Mouse (Mus musculus): ENCODE data around the gene Ism2. TPM values are rescaled to one million over a fixed set of nuclear protein-coding genes. Genes with fewer than 3 reads are reported as not detected.

The Ism2 gene
- polyA plus RNA-seq, 1 experiment from 2014 or later: 0.53 TPM

- Histone ChIP-seq H3K9ac (ENCODE audit: low read length) (no peak overlapping the region), H3K4me1 (ENCODE audit: control insufficient read depth, insufficient read depth, low read length) (no peaks in the 10 kb centered on the region), H3K4me2 (no peak overlapping the region), H3K27me3 (ENCODE audit: control insufficient read depth, insufficient read depth, low read length) (peaks cover 3% of the 10 kb centered on the region; the same call in 1 of the 2 replicates), H3K27ac (ENCODE audit: low read depth, low read length) (no peak overlapping the region), H3K36me3 (ENCODE audit: control insufficient read depth, insufficient read depth, low read length) (no peaks in the 10 kb centered on the region), H3K9me3 (ENCODE audit: control insufficient read depth, low read length) (no peaks in the 10 kb centered on the region), H3K4me3 (ENCODE audit: low read depth, low read length) (no peak overlapping the region)
- WGBS: 43% methylated on average over 13 of the region's 13 CpGs
- DNase-seq (ENCODE audit: low spot score, missing footprints) (no peak), ATAC-seq (ENCODE audit: low FRiP score) (no peak)
Observed at GRCm38 (mm10) chr12:87305767-87306583, 6.5 kb upstream of the Ism2 start.

DNA sequence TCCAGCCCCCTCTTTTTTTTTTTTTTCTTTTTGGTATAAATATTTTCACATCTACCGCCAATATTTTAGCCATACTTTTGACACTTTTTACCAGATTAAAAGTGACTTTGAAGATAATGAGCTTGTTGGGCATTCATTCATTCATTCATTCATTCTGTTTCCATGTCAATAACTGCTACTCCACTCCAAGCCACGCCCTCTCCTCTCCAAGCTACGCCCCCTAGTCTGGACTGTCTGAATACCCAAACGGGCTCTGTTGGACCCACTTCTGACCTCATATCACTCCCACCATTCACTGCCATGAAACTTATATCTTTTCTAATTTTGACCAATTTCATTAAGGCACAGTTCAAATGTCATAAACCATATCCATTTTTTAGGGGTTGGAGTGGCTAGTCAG, 1.7 kb upstream of the Ism2 start:
- Histone ChIP-seq H3K4me2 (no peak overlapping the region), H3K36me3 (ENCODE audit: control insufficient read depth, insufficient read depth, low read length) (no peaks in the 10 kb centered on the region), H3K4me1 (ENCODE audit: control insufficient read depth, insufficient read depth, low read length) (peaks cover 9% of the 10 kb centered on the region), H3K9me3 (ENCODE audit: control insufficient read depth, low read length) (no peaks in the 10 kb centered on the region), H3K27me3 (ENCODE audit: control insufficient read depth, insufficient read depth, low read length) (peaks cover 23% of the 10 kb centered on the region), H3K9ac (ENCODE audit: low read length) (no peak overlapping the region), H3K27ac (ENCODE audit: low read depth, low read length) (no peak overlapping the region), H3K4me3 (ENCODE audit: low read depth, low read length) (no peak overlapping the region)
- DNase-seq (ENCODE audit: low spot score, missing footprints): no peak
- ATAC-seq (ENCODE audit: low FRiP score): no peak
- 42% methylated on average over 4 of the region's 4 CpGs for WGBS

GRCm38 (mm10) chr12:87300441-87300690, 861 bp upstream of the Ism2 start:
- Histone ChIP-seq H3K27me3 (ENCODE audit: control insufficient read depth, insufficient read depth, low read length) (peaks cover 23% of the 10 kb centered on the region), H3K36me3 (ENCODE audit: control insufficient read depth, insufficient read depth, low read length) (no peaks in the 10 kb centered on the region), H3K9me3 (ENCODE audit: control insufficient read depth, low read length) (no peaks in the 10 kb centered on the region), H3K4me3 (ENCODE audit: low read depth, low read length) (peak overlapping the region; percentile 57), H3K9ac (ENCODE audit: low read length) (peak overlapping the region; percentile 65), H3K4me2 (peak overlapping the region; percentile 93), H3K4me1 (ENCODE audit: control insufficient read depth, insufficient read depth, low read length) (peaks cover 9% of the 10 kb centered on the region), H3K27ac (ENCODE audit: low read depth, low read length) (no peak overlapping the region)
- 3% methylated on average over 9 of the region's 9 CpGs for WGBS
- ATAC-seq (ENCODE audit: low FRiP score) (no peak), DNase-seq (ENCODE audit: low spot score, missing footprints) (no peak)

DNA sequence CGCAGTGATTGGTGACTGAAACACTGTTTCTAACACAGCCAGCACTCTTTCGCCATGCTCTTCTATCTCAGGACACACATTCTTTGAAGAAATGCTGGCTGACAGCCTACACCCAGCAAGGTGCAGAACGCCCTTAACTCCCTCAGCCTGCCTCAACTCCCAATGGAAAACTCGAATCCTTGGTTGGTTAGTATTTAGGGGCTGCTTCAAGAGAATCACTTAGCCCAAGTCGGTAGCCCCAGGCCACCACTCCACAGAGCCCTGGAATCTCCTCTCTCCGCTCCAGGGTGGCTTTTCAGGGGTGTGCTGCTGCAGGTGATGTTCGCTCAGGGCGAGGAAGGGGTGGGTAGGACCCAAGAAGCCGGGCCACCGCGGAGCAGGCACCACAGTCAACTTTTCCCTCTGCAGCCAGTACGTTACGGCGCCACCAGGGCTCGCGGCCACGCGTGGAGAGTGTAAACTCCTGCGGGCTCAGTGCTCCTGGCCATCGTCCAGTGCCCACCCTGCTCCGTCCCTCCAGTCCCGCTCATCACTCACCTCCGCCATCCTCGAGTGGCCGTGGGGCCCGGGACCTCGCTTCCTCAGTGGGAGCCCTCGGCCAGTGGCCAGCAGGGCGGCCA, 358 bp downstream of the Ism2 start:
- H3K27me3 ChIP-seq (ENCODE audit: control insufficient read depth, insufficient read depth, low read length): peaks cover 23% of the 10 kb centered on the region
- H3K4me2 ChIP-seq: peak overlapping the region; percentile 93
- H3K4me3 ChIP-seq (ENCODE audit: low read depth, low read length): peak overlapping the region; percentile 57
- peak overlapping the region; percentile 65 for H3K9ac ChIP-seq (ENCODE audit: low read length)
- no peak overlapping the region for H3K27ac ChIP-seq (ENCODE audit: low read depth, low read length)
- H3K9me3 ChIP-seq (ENCODE audit: control insufficient read depth, low read length): no peaks in the 10 kb centered on the region
- no peaks in the 10 kb centered on the region for H3K36me3 ChIP-seq (ENCODE audit: control insufficient read depth, insufficient read depth, low read length)
- H3K4me1 ChIP-seq (ENCODE audit: control insufficient read depth, insufficient read depth, low read length): peaks cover 9% of the 10 kb centered on the region
- ATAC-seq (ENCODE audit: low FRiP score) (peak; percentile 36), DNase-seq (ENCODE audit: low spot score, missing footprints) (peak; percentile 90)
- WGBS: 8% methylated on average over 29 of the region's 29 CpGs

- peaks cover 2% of the 10 kb centered on the region; the same call in 1 of the 2 replicates for H3K27me3 ChIP-seq (ENCODE audit: control insufficient read depth, insufficient read depth, low read length)
- H3K9ac ChIP-seq (ENCODE audit: low read length): no peak overlapping the region
- no peaks in the 10 kb centered on the region for H3K36me3 ChIP-seq (ENCODE audit: control insufficient read depth, insufficient read depth, low read length)
- no peak overlapping the region for H3K4me3 ChIP-seq (ENCODE audit: low read depth, low read length)
- 0 out of 2 replicates have a peak, but pooled peaks have one; percentile 7 for ATAC-seq (ENCODE audit: low FRiP score)
- H3K9me3 ChIP-seq (ENCODE audit: control insufficient read depth, low read length): no peaks in the 10 kb centered on the region
- no peak overlapping the region for H3K27ac ChIP-seq (ENCODE audit: low read depth, low read length)
- H3K4me2 ChIP-seq: no peak overlapping the region
- no peak for DNase-seq (ENCODE audit: low spot score, missing footprints)
- H3K4me1 ChIP-seq (ENCODE audit: control insufficient read depth, insufficient read depth, low read length): no peaks in the 10 kb centered on the region
- 75% methylated on average over 6 of the region's 6 CpGs for WGBS
Observed at GRCm38 (mm10) chr12:87293934-87294333, 5.6 kb downstream of the Ism2 start.

GRCm38 (mm10) chr12:87289100-87289499, 10.4 kb downstream of the Ism2 start:
- WGBS: 93% methylated on average over 5 of the region's 5 CpGs
- H3K27ac ChIP-seq (ENCODE audit: low read depth, low read length): no peak overlapping the region

DNA sequence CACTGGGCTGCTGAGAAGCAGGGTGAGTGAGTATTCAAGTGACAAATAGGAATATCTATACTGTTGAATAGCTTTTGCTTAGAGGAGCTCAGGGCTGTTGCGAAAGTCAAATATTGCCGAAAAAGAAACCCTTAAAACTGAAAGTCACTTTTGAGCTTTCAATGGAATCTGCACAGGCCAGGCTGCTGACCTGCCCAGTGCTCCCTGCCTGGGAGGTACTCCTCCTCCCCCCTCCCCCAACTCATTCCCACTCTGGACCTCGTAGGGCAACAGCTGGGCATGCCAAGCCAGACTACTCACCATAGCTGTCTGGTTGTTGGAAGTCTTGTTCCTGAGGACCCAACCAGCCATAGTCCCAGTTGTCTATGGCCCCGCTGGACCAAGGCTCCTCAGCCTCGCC, 14.8 kb downstream of the Ism2 start:
- WGBS: 83% methylated on average over 5 of the region's 5 CpGs
- Histone ChIP-seq H3K36me3 (ENCODE audit: control insufficient read depth, insufficient read depth, low read length) (no peaks in the 10 kb centered on the region), H3K27me3 (ENCODE audit: control insufficient read depth, insufficient read depth, low read length) (no peaks in the 10 kb centered on the region), H3K4me1 (ENCODE audit: control insufficient read depth, insufficient read depth, low read length) (0 out of 2 replicates have a peak, but pooled peaks cover 2% of the 10 kb centered on the region), H3K27ac (ENCODE audit: low read depth, low read length) (no peak overlapping the region), H3K4me2 (no peak overlapping the region), H3K9ac (ENCODE audit: low read length) (no peak overlapping the region), H3K9me3 (ENCODE audit: control insufficient read depth, low read length) (no peaks in the 10 kb centered on the region), H3K4me3 (ENCODE audit: low read depth, low read length) (no peak overlapping the region)
- no peak for DNase-seq (ENCODE audit: low spot score, missing footprints)
- no peak for ATAC-seq (ENCODE audit: low FRiP score)

More at GRCm38 (mm10) chr12:87289100-87289499, 10.4 kb downstream of the Ism2 start:
- H3K27me3 ChIP-seq (ENCODE audit: control insufficient read depth, insufficient read depth, low read length): no peaks in the 10 kb centered on the region
- no peak overlapping the region for H3K9ac ChIP-seq (ENCODE audit: low read length)
- no peak for ATAC-seq (ENCODE audit: low FRiP score)
- H3K36me3 ChIP-seq (ENCODE audit: control insufficient read depth, insufficient read depth, low read length): no peaks in the 10 kb centered on the region
- H3K9me3 ChIP-seq (ENCODE audit: control insufficient read depth, low read length): no peaks in the 10 kb centered on the region
- no peak for DNase-seq (ENCODE audit: low spot score, missing footprints)
- no peak overlapping the region for H3K4me3 ChIP-seq (ENCODE audit: low read depth, low read length)
- no peaks in the 10 kb centered on the region for H3K4me1 ChIP-seq (ENCODE audit: control insufficient read depth, insufficient read depth, low read length)
- H3K4me2 ChIP-seq: no peak overlapping the region

GRCm38 (mm10) chr12:87284268-87284667, 15.2 kb downstream of the Ism2 start:
- Histone ChIP-seq H3K27ac (ENCODE audit: low read depth, low read length) (no peak overlapping the region), H3K27me3 (ENCODE audit: control insufficient read depth, insufficient read depth, low read length) (no peaks in the 10 kb centered on the region), H3K9ac (ENCODE audit: low read length) (no peak overlapping the region), H3K9me3 (ENCODE audit: control insufficient read depth, low read length) (no peaks in the 10 kb centered on the region), H3K4me3 (ENCODE audit: low read depth, low read length) (no peak overlapping the region), H3K4me2 (no peak overlapping the region), H3K36me3 (ENCODE audit: control insufficient read depth, insufficient read depth, low read length) (no peaks in the 10 kb centered on the region), H3K4me1 (ENCODE audit: control insufficient read depth, insufficient read depth, low read length) (0 out of 2 replicates have a peak, but pooled peaks cover 2% of the 10 kb centered on the region)
- no peak for DNase-seq (ENCODE audit: low spot score, missing footprints)
- no peak for ATAC-seq (ENCODE audit: low FRiP score)
- 76% methylated on average over 4 of the region's 4 CpGs for WGBS

GRCm38 (mm10) chr12:87283706-87284105, 15.8 kb downstream of the Ism2 start:
- Histone ChIP-seq H3K4me1 (ENCODE audit: control insufficient read depth, insufficient read depth, low read length) (0 out of 2 replicates have a peak, but pooled peaks cover 2% of the 10 kb centered on the region), H3K9me3 (ENCODE audit: control insufficient read depth, low read length) (no peaks in the 10 kb centered on the region), H3K4me3 (ENCODE audit: low read depth, low read length) (no peak overlapping the region), H3K27me3 (ENCODE audit: control insufficient read depth, insufficient read depth, low read length) (no peaks in the 10 kb centered on the region), H3K27ac (ENCODE audit: low read depth, low read length) (no peak overlapping the region), H3K4me2 (no peak overlapping the region), H3K9ac (ENCODE audit: low read length) (no peak overlapping the region), H3K36me3 (ENCODE audit: control insufficient read depth, insufficient read depth, low read length) (no peaks in the 10 kb centered on the region)
- no peak for DNase-seq (ENCODE audit: low spot score, missing footprints)
- 49% methylated on average over 7 of the region's 7 CpGs for WGBS
- ATAC-seq (ENCODE audit: low FRiP score): no peak
